Mouse (Mus musculus): ENCODE measurements around the gene Mpg. TPM values are rescaled to one million over a fixed set of nuclear protein-coding genes. Genes with fewer than 3 reads are reported as not detected.

Gene Mpg
- polyA plus RNA-seq, 1 experiment from 2014 or later: 29.6 TPM

DNA sequence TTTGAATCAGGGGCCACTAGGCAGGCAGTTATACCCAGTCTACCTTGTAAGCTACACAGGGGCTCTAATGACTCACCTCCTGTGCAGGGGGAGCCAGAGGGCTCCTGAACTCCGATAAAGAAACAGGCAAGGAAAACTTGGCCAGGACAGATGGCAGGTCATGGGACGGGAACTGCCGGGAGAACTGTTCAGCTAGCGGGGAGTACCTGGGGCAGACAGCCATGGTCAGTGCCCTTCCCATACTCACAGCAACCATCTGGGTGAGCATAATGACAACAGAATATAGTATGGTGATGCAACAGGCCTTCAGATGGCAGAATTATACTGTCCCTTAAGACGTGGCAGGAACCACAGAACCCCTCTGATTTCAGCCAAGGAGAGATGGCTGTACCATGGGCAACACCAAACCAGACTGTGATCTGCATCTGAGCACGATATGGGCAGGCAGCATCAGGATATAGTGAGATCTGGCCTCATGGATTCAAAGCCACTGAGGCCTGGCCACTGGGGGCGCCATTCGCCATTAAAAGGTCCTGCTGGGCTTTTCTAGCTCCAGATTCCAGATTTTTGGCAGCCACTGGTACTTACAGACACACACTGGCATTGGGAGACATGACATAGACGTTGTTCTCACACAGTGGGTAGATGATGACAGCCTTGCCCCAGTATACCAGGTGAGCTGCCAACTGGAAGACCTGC lies 10.6 kb downstream of the Mpg start:
- ATAC-seq (replicated peaks; ENCODE audit: insufficient number of reproducible peaks, low FRiP score, low TSS enrichment, low read depth) (no peak), DNase-seq (ENCODE audit: low spot score) (peak; percentile 76)
- no peaks in the 10 kb centered on the region for H3K27me3 ChIP-seq (ENCODE audit: control insufficient read depth, insufficient read depth, low read length)
- no peak overlapping the region for H3K4me3 ChIP-seq (ENCODE audit: low read depth, low read length)
- H3K9ac ChIP-seq (replicated peaks; ENCODE audit: low read length): no peak overlapping the region
- H3K9me3 ChIP-seq (replicated peaks; ENCODE audit: control insufficient read depth, low read length): no peaks in the 10 kb centered on the region
- H3K4me2 ChIP-seq (ENCODE audit: low read depth, low read length): no peak overlapping the region
- peaks cover 2% of the 10 kb centered on the region for H3K36me3 ChIP-seq (replicated peaks; ENCODE audit: control insufficient read depth, insufficient read depth, low read depth, low read length)
- no peaks in the 10 kb centered on the region for H3K4me1 ChIP-seq (ENCODE audit: control insufficient read depth, insufficient read depth, low read length)
- WGBS: 58% methylated on average over 9 of the region's 9 CpGs
- H3K27ac ChIP-seq (replicated peaks; ENCODE audit: low read depth, low read length): no peak overlapping the region

DNA sequence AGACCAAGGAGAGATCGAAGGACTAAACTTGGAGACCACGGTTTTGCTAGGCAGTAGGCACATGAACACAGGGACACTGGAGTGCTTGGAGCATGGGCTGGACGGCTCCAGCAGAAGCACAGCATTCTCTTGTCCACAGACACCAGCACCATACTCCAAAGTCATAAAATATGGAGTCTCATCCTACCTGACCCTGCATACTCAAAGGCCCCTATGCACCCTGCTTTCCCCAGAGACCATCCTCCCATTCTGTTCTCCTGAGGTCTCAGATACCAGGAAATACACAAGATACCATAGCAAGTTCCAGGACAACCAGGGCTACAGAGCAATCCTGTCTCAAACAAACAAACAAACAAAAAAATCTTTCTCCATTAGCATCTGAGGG lies 11.1 kb downstream of the Mpg start:
- ATAC-seq (replicated peaks; ENCODE audit: insufficient number of reproducible peaks, low FRiP score, low TSS enrichment, low read depth) (no peak), DNase-seq (ENCODE audit: low spot score) (no peak)
- no peak overlapping the region for H3K4me2 ChIP-seq (ENCODE audit: low read depth, low read length)
- H3K36me3 ChIP-seq (replicated peaks; ENCODE audit: control insufficient read depth, insufficient read depth, low read depth, low read length): peaks cover 2% of the 10 kb centered on the region
- no peak overlapping the region for H3K27ac ChIP-seq (replicated peaks; ENCODE audit: low read depth, low read length)
- no peak overlapping the region for H3K9ac ChIP-seq (replicated peaks; ENCODE audit: low read length)
- no peaks in the 10 kb centered on the region for H3K9me3 ChIP-seq (replicated peaks; ENCODE audit: control insufficient read depth, low read length)
- no peaks in the 10 kb centered on the region for H3K27me3 ChIP-seq (ENCODE audit: control insufficient read depth, insufficient read depth, low read length)
- 95% methylated on average over 3 of the region's 3 CpGs for WGBS
- H3K4me3 ChIP-seq (ENCODE audit: low read depth, low read length): no peak overlapping the region
- no peaks in the 10 kb centered on the region for H3K4me1 ChIP-seq (ENCODE audit: control insufficient read depth, insufficient read depth, low read length)

DNA sequence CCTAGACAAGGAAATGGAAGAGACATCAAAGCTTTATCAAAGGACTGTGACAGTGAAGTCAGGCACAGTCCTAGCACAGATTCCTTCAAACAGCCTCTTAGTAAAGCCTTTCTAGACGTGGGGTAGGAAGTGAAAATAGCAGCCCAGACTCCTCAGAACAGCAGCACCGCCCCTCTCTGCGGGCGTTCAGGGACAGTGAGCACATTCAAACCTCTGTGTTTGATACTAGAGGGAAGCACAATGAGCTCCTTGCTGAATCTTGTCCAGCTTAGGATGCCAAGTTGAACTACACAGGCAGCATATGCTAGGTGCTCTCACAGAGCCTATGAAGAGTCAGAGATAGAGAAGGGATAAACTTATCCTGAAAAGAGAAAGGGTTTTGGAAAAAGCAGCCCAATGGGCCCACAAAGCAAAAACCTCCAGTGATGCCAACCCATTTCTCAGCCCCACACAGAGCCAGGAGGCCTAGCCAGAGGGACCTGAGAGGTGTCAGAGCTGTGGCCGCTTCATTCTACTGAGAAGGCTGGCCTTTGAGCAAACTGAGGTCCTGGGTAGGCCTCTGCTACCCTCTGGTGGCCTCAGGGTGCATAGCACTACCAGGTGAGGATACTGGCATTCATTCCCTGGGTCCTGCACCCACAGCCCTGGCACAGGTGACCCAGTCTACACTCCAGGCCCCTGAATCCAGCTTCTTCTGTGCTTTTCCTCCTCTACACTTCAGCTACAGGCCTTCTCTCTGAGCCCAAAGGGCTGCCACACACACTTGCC lies 12.0 kb downstream of the Mpg start:
- 66% methylated on average over 5 of the region's 5 CpGs for WGBS
- Histone ChIP-seq H3K4me3 (ENCODE audit: low read depth, low read length) (no peak overlapping the region), H3K9ac (replicated peaks; ENCODE audit: low read length) (no peak overlapping the region), H3K36me3 (replicated peaks; ENCODE audit: control insufficient read depth, insufficient read depth, low read depth, low read length) (peaks cover 2% of the 10 kb centered on the region), H3K4me2 (ENCODE audit: low read depth, low read length) (no peak overlapping the region), H3K9me3 (replicated peaks; ENCODE audit: control insufficient read depth, low read length) (no peaks in the 10 kb centered on the region), H3K27me3 (ENCODE audit: control insufficient read depth, insufficient read depth, low read length) (no peaks in the 10 kb centered on the region), H3K4me1 (ENCODE audit: control insufficient read depth, insufficient read depth, low read length) (no peaks in the 10 kb centered on the region), H3K27ac (replicated peaks; ENCODE audit: low read depth, low read length) (no peak overlapping the region)
- ATAC-seq (replicated peaks; ENCODE audit: insufficient number of reproducible peaks, low FRiP score, low TSS enrichment, low read depth) (no peak), DNase-seq (ENCODE audit: low spot score) (peak; percentile 71)

DNA sequence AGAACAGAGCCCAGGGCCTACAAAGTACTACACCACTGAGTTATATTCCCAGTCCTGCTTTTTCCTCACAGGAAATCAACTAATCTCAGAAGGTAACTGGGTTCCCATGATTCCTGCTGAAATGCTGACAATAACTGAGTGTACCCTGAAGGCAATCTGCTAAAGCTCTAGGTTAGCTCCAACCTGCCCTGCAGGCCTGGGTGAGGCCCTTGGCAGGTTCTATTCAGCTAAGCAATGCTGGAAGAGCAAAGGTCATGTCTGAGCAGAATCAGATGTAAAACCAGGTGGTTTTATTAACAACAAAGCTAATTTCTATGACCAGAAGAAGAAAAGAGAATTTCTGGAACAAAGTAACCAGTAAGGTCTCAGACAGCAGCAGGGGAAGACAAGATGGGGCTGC lies 15.1 kb downstream of the Mpg start:
- H3K9ac ChIP-seq (replicated peaks; ENCODE audit: low read length): no peak overlapping the region
- no peaks in the 10 kb centered on the region for H3K27me3 ChIP-seq (ENCODE audit: control insufficient read depth, insufficient read depth, low read length)

DNA sequence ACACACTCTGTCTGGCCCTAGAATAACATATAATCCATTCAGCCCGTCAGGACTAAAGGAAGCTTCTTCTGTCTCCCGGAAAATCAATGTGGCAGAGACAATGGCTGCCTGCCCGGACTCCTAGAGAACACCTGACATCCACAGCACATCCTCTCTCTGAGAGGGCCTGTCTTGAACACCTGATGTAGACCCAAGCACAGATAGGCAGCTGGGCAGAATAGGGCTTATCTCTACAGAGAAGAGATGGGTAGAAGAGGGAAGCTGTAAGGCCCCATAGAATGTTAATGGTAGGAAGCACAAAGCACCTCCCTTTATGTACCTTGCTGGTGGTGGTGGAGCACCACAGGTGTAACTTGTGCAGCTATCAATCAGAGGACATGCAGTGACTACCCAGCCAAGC lies 15.9 kb downstream of the Mpg start:
- no peak overlapping the region for H3K4me2 ChIP-seq (ENCODE audit: low read depth, low read length)
- no peak for ATAC-seq (replicated peaks; ENCODE audit: insufficient number of reproducible peaks, low FRiP score, low TSS enrichment, low read depth)
- no peaks in the 10 kb centered on the region for H3K9me3 ChIP-seq (replicated peaks; ENCODE audit: control insufficient read depth, low read length)
- H3K36me3 ChIP-seq (replicated peaks; ENCODE audit: control insufficient read depth, insufficient read depth, low read depth, low read length): no peaks in the 10 kb centered on the region; the same call in 1 of the 2 replicates
- no peak for DNase-seq (ENCODE audit: low spot score)
- no peaks in the 10 kb centered on the region for H3K27me3 ChIP-seq (ENCODE audit: control insufficient read depth, insufficient read depth, low read length)
- no peak overlapping the region for H3K27ac ChIP-seq (replicated peaks; ENCODE audit: low read depth, low read length)
- H3K4me1 ChIP-seq (ENCODE audit: control insufficient read depth, insufficient read depth, low read length): no peaks in the 10 kb centered on the region
- no peak overlapping the region for H3K9ac ChIP-seq (replicated peaks; ENCODE audit: low read length)
- 92% methylated on average over 3 of the region's 3 CpGs for WGBS
- no peak overlapping the region for H3K4me3 ChIP-seq (ENCODE audit: low read depth, low read length)

More for the DNA sequence above, 15.1 kb downstream of the Mpg start:
- H3K9me3 ChIP-seq (replicated peaks; ENCODE audit: control insufficient read depth, low read length): no peaks in the 10 kb centered on the region
- H3K4me3 ChIP-seq (ENCODE audit: low read depth, low read length): no peak overlapping the region
- H3K27ac ChIP-seq (replicated peaks; ENCODE audit: low read depth, low read length): no peak overlapping the region
- DNase-seq (ENCODE audit: low spot score): no peak
- ATAC-seq (replicated peaks; ENCODE audit: insufficient number of reproducible peaks, low FRiP score, low TSS enrichment, low read depth): no peak
- no peak overlapping the region for H3K4me2 ChIP-seq (ENCODE audit: low read depth, low read length)
- no peaks in the 10 kb centered on the region for H3K4me1 ChIP-seq (ENCODE audit: control insufficient read depth, insufficient read depth, low read length)
- peaks cover 2% of the 10 kb centered on the region; the same call in 1 of the 2 replicates for H3K36me3 ChIP-seq (replicated peaks; ENCODE audit: control insufficient read depth, insufficient read depth, low read depth, low read length)

DNA sequence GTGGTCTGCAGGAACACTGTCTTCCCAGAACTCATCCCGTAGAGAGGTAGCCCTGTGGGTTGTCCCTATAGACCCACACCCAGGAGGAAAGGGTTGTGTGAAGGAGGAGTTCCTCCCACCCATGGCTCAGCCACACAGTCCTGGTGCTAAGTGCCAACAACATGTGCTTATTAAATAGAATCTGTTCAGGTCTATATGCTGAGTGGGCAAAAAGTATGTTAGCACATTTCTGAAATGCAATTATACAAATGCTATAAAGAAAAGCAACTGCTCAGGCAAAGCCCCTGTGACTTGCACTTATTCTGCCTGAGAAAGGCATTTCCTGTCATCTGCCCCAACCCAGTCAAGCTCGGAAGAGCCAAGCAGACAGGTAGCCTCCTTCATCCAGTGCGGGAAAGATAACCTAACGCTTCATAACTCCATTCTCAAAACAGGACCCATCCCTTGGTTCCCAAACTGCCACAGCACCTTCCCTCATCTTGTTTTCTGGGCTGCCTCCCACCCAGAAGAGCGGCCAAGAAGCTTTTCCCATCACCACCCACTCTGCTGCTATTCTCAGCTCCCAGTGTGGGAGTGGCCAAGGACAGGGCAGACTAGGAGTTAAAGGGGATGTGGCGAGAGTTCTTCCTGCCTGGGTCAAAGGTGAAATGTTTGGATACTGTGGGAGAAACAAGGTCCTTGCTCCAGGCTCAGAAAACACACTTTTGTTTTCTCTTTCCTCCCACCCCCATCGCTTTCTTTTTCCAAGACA lies 17.1 kb downstream of the Mpg start:
- Histone ChIP-seq H3K36me3 (replicated peaks; ENCODE audit: control insufficient read depth, insufficient read depth, low read depth, low read length) (no peaks in the 10 kb centered on the region; the same call in 1 of the 2 replicates), H3K27me3 (ENCODE audit: control insufficient read depth, insufficient read depth, low read length) (no peaks in the 10 kb centered on the region), H3K4me1 (ENCODE audit: control insufficient read depth, insufficient read depth, low read length) (no peaks in the 10 kb centered on the region), H3K4me2 (ENCODE audit: low read depth, low read length) (no peak overlapping the region), H3K9me3 (replicated peaks; ENCODE audit: control insufficient read depth, low read length) (no peaks in the 10 kb centered on the region), H3K4me3 (ENCODE audit: low read depth, low read length) (no peak overlapping the region), H3K9ac (replicated peaks; ENCODE audit: low read length) (no peak overlapping the region), H3K27ac (replicated peaks; ENCODE audit: low read depth, low read length) (no peak overlapping the region)
- ATAC-seq (replicated peaks; ENCODE audit: insufficient number of reproducible peaks, low FRiP score, low TSS enrichment, low read depth) (no peak), DNase-seq (ENCODE audit: low spot score) (no peak)
- WGBS: 46% methylated on average over 7 of the region's 7 CpGs

DNA sequence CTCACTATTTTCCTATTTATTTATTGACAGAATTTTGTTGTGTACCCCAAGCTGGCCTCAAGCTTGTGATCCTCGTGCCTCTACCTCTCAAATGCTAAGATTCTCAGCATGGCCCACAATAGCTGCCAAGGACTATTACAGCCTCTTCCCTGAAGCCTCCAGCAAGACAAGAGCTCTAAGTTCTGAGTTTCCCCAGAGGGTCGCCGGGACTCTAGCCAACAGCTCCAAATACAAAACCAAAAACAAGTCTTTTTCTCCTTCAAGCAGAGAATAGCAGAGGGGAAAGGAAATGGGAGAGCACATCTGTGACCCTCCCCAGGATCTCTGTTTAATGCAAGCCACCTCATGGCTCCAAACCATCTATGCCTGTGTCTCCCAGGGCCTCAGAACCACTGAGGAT lies 17.8 kb downstream of the Mpg start:
- no peak overlapping the region for H3K4me2 ChIP-seq (ENCODE audit: low read depth, low read length)
- DNase-seq (ENCODE audit: low spot score): no peak
- no peak overlapping the region for H3K27ac ChIP-seq (replicated peaks; ENCODE audit: low read depth, low read length)
- H3K9me3 ChIP-seq (replicated peaks; ENCODE audit: control insufficient read depth, low read length): no peaks in the 10 kb centered on the region
- H3K27me3 ChIP-seq (ENCODE audit: control insufficient read depth, insufficient read depth, low read length): no peaks in the 10 kb centered on the region
- H3K4me1 ChIP-seq (ENCODE audit: control insufficient read depth, insufficient read depth, low read length): no peaks in the 10 kb centered on the region
- no peak overlapping the region for H3K9ac ChIP-seq (replicated peaks; ENCODE audit: low read length)
- ATAC-seq (replicated peaks; ENCODE audit: insufficient number of reproducible peaks, low FRiP score, low TSS enrichment, low read depth): no peak
- H3K36me3 ChIP-seq (replicated peaks; ENCODE audit: control insufficient read depth, insufficient read depth, low read depth, low read length): no peaks in the 10 kb centered on the region; the same call in 1 of the 2 replicates
- H3K4me3 ChIP-seq (ENCODE audit: low read depth, low read length): no peak overlapping the region
- 67% methylated on average over 3 of the region's 3 CpGs for WGBS

DNA sequence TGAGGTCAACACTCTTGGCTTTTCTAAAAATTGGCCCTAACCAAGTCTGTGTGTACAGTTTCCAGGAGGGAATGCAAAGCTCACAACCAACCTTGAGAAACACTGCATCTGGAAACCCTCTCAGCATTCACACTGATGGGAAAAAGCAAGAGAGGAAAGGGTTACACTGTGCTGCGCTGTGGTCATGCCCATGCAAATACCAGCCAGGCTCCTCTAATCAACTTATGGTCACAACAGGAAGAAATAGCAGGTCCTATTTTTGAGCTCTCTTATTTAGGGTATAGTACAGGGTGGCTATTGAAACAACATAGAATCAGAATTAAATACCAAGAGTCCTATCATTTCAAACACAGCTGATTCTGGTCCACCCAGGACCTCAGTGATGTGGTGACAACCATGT lies 18.3 kb downstream of the Mpg start:
- Histone ChIP-seq H3K9ac (replicated peaks; ENCODE audit: low read length) (no peak overlapping the region), H3K36me3 (replicated peaks; ENCODE audit: control insufficient read depth, insufficient read depth, low read depth, low read length) (no peaks in the 10 kb centered on the region; the same call in 1 of the 2 replicates), H3K27ac (replicated peaks; ENCODE audit: low read depth, low read length) (no peak overlapping the region), H3K4me1 (ENCODE audit: control insufficient read depth, insufficient read depth, low read length) (no peaks in the 10 kb centered on the region), H3K4me3 (ENCODE audit: low read depth, low read length) (no peak overlapping the region), H3K9me3 (replicated peaks; ENCODE audit: control insufficient read depth, low read length) (no peaks in the 10 kb centered on the region), H3K27me3 (ENCODE audit: control insufficient read depth, insufficient read depth, low read length) (no peaks in the 10 kb centered on the region), H3K4me2 (ENCODE audit: low read depth, low read length) (no peak overlapping the region)
- no peak for ATAC-seq (replicated peaks; ENCODE audit: insufficient number of reproducible peaks, low FRiP score, low TSS enrichment, low read depth)
- WGBS: 88% methylated on average over 1 of the region's 1 CpGs
- no peak for DNase-seq (ENCODE audit: low spot score)
